Mouse (Mus musculus) urinary bladder, postnatal 10 days (tissue): ENCODE data around the gene Cdc27.
A peak's percentile ranks its signal among the peaks of the same experiment; 100 is the strongest.
"Not testable (repeated sequence)": the region's sequence is repeated elsewhere in the genome, so short reads cannot be mapped to it uniquely, and the experiment has no call there.

Source experiments
- DNase-seq: peaks from one replicate; pipeline ENCODE4 v3.0.0; 2022; ENCODE audit warnings: low spot score

Gene Cdc27

DNA sequence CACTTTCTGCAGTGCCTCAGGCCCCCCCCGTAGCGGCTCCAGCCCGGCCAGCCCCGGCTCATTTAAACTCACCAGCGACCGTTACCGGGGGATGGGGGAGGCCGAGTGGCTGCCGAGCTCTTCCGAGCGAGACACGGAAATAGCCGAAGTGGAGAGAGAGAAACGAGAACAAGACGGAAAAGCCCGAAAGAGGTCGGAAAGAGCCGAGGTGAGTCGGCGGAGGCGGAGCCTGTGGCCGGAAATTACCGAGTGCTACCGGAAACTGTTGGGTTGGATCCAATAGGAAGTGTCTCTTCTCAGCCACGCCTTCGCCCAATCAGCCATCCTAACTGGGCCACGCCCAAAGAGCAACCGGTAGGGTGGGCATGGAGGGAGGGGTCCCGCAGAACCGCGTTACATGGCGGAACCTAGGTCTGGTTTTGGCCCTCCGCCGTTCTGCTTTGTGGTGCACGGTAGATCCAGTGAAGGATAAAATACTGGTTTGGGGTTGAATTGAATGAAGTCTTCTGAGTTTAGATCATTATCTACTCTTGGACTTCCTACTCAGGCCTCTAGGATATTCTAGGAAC, at the start of gene Cdc27, which contains the start of gene Myl4:
Gene Cdc27 (minus strand): TSS at position 215 of the 569 bp plus-strand sequence.
Gene Myl4 (plus strand): TSS at position 258 of the 569 bp plus-strand sequence.
- DNase-seq: peak; percentile 97

DNA sequence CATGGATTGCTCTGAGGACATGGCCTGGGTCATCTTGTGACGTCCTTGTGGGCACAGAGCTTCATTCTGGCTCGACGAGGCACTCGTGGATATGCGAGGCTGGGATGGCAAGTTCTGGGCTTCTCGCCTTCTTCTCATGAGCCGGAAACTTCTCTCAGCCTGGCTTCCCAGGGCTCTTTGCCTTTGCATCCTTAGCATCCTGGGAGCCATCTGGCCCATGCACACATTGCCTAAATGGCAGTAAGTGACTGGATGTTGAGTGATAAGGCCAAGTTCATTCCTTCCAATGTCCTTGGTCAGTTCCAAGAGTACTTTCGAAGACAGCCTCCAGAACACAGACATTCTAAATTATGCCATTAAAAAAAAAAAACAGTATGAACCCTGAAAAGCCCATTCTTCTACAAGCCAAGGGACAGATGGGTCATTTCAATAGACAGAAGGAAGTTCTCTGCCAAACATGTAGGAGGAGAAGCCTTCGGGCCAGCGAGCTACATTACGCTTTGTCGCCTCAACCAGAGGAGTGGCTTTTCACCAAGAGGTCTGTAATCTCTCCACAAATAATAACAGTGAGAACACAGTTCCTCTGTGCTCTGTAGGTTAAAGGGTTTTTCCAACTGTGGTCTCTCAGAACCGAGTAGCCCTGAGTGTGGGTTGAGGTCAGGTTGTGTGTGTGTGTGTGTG, 49.0 kb upstream of the Cdc27 start:
- no peak for DNase-seq

DNA sequence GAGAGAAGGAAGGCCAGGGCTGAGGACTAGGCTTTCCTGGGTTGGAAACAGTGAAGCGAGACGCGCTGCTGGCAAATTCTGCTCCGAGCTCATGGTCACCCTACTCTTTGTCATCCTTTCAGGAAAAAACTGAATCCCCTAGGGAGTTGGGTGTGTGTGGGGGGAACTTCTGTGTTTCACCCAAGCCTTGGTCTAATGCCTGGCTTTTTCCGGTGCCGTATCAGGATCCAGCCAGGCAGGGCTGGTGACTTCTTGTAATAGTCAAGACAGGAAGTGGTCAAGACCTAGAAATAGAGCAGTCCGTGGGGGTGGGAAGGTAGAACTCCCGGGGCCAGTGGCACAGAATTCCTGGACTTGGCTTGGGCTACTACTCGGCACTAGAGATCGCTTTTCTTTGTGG, 45.9 kb upstream of the Cdc27 start:
- DNase-seq: no peak

DNA sequence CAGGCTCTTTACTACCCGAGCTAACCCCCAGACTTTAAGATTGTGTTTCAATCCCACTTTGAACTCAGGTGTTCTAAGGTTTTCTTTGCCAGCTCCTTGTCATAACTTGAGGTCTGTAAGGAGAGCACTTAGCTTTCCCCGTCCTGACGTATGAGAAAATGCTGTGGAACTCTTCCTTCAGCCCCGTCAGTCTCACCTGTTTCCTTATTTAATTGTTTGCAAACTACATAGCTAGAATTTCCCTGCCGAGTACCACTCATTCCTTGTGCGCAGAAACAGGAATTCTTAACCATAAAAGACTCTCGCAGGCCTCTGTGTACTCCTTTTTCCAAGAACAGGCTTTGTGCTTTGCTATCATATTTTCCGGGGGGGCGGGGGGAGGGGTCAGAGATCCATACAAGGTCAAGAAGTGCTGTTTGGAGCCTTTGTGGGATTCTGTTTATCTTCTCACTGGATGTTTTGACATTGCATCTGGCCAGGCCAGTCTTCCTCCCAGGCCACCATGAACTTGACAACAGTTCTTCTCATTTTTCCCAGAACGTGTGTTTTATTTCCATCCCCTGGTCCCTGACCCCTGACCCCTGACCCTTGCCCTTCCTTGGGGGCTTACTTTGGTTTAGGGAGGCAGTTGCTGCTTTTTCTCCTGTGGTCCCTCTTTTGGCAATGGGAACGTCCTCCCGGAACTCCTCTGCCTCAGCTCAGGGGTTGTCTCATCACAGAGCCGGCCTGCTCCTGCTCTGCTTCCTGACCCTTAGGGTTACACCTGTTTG, 41.8 kb upstream of the Cdc27 start:
- DNase-seq: no peak

DNA sequence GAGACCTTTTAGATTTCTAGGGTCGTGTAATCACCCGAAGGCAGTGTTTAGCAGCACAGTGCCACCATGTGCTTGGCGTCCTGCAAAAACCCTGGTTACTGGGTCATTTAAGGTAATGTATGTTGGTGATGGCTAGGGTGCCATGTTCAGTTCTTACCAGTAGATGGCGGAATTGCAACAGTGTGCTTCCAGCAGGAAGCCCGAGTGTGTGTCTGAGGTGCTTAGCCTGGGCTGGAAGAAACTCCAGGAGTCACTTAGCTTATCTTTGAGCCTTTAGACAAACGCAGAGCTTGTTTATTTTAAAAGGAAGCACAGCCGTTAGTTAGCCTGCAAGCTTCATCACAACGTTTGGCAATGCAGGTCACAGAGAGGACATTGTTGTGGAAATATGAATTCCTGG, 39.7 kb upstream of the Cdc27 start:
- DNase-seq: no peak

DNA sequence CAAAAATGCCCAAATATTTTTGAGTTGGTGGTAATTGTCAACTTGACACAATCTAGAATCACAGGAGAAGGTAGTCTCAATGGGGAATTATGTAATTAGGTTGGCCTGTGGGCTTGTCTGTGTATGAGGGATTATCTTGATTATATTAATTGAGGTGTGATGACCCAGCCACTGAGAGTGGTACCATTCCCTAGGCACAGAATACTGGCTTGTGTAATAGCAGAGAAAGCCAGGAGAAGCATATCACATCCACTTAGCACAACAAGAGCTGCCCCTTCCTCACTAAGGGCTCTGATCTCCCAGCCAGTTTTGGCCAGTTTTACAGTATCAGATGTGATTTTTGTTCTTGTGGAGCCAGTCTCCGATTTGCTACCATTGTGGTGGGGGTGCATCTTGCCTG, 39.1 kb upstream of the Cdc27 start:
- no peak for DNase-seq

DNA sequence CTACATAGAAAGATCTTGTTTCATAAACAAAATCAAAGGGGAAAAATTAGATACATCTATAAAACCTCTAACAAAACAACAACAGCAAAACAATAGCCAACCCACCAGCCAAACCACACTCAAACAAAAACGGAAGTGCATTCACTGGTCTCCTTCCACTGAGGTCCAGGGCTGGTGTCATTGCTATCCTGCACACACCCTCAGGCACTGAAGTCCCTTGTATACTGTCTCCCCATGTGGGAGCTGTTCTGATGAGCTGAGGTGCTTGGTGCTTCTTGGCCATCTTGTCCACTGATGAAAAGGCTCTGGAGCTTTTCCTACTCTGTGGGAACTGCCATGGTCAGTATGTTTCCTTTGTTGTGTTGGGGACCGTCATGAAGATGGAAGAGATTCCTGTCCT, 38.1 kb upstream of the Cdc27 start:
- DNase-seq: no peak

DNA sequence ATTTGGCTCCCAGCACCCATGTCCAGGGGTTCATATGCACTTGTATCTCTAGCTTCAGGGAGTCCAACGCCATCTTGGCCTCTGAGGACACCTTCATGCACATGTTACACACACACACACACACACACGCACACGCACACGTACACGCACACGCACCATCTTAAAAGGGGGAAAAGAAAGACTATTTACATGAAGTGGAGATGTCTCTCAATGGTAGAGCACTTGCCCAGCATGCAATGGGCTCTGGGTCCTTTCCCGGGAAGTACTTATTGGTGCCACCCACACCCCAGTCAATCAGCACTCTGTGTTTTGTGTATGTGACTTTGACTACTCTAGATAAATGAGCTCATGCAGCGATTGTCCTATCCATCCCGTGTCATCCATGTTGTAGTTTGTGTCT, 37.5 kb upstream of the Cdc27 start:
- no peak for DNase-seq

DNA sequence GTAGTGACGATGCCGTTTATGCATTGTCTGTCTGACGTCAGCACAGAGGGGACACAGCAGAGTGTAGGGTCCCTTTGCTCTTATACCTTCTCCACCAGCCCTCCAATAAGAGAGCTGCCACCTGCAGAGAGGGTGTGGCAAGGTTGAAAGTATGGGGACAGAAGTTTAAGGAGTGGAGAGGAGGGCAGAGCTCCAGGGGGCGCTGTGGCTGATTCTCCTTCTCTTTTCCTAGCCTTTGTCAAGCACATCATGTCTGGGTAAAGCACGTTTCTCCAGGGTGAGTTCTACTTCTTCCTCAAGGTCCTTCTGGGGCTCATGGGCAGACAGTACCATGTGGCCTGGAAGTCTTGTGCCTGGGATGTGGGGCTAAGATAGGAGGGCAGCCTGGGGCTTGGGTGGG, 35.1 kb upstream of the Cdc27 start:
- DNase-seq: no peak

DNA sequence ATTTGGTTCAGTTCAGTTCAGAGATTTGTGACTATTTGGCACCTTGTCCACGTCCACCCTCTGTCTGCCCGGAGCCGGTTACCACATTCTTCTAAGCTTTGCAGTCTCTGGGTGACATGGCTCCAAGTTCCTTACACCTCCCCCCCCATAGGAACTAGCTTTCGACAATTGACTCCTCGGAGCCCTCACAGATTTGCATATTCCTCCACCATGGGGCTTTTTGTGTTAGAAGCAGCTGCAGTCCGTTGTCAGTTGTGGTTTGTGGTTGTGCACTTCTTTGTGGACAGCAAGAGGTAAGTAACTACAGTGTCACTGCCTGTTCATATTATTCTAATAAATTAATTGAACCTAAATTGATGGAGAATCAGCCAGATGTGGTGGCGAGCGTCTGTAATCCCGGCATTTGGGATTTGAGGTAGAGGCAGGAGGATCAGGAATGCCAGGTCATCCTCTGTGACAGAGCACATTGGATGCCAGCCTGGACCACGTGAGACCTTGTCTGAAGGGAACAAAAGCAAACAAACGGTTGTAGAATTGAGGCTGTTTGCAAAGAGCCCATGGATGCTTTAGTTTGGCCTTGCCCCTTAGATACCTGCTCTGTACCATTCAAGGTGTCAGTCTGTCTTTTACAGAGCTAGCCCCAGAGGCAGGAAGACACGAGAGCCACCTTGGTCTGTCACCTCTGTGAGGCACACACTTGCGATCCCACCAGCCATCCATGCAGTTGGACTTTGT, 32.4 kb upstream of the Cdc27 start:
- DNase-seq: no peak

DNA sequence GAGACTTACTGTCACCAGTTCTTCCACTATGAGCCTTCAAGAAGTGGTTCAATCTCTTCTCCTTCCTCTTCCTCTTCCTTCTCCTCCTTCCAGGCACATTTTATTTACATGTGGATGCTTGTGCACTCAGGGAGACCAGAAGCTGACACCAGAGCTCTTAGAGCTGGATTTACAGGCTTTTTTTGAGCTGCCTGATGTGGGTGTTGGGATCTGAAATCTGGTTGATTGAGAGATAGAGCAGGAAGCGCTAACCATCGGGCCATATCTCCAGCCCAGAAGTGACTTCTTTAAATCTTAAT, 31.8 kb upstream of the Cdc27 start:
- DNase-seq: no peak

DNA sequence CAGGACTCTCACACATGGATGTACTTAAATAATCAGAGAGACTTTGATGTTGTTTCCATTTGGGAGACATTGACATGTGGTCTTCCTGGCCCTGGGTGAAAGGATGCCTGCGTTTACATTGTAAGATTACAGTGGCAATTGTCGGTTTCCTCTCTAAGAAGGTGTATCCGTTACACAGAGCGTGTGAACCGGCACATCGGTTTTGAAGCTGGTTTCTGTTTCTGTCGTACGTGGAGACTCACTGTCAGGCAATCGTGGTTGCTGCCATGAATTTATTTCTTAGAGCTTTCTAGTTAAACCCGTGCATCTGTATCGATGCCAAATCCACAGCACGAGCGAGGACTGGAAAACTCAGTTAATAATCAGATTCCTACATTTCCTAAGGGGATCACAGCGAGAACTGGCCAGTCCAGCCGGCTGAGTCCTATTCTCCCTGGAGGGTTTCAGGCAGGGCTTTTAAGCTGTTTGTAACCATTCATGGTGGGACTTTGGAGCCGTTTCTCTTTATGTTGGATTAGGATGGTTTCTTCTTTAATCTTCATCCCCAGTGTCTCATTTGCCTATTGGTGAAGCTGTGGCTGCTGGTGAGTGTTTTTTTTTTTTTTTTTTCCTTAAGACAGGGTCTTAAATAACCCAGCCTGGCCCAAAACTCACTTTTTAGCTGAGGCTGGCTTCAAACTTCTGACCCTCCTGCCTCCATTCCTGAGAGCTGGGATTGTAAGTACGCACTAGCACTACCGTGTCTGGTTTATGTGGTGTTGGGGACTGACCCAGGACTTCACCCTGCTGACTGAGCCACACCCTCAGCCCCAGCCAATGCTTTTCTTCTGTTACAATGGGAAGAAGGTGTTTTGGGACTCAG, 31.3 kb upstream of the Cdc27 start:
- no peak for DNase-seq

DNA sequence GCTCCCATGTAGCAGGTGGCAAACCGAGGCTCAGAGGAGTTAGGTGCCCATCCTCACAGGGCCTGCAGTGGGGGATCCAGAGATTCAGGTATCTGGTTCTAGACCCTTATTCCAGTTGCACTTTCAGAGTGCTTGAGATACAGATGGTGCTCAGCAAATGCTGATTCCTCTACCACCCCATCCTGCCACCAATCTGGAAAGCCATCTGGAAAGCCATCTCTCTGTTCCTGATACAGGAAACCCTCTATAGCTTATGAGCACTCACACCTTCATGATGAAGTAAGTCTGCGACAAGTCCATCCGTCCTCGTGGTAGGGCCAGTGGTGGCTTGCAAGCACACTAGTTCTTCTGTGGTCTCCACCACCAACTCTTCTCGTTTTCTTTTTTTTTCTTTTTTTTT, 30.2 kb upstream of the Cdc27 start:
- no peak for DNase-seq

DNA sequence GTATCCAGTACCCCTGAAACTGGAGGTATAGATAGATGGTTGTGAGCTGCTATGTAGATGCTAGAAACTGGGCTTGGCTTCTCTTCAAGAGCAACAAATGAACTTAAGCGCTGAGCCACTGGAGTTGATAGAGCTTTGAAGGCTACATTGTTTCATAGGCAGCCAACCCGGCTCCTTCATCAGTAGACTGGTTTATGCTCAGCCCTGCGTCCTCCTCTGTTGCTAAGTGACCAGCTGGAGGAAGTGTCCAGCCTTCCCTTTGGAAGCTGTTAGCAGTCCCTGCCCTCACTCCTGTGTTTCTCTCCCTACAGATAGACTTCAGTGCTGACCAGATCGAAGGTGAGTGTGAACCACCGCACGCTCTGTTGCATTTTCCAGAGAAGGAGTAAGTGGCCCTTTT, 29.7 kb upstream of the Cdc27 start:
- DNase-seq: no peak

DNA sequence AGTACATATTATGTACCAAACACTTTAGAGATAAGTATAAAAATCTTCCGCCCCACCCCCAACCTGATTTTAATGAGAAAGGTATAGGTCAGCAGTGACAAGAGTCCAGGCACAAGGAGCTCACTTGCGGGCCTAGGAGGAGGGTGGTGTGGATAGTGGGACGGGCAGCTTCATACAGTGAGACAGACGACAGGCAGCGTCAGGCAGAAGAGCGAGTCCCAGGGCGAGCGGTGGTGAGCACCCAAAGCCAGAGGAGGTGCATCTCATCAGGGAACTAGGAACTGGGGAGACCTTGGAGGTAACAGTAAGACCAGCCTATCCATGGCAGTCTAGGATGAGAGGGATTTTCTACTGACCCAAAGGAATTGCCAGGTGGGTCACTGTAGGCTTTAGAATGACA, 29.2 kb upstream of the Cdc27 start:
- DNase-seq: no peak

DNA sequence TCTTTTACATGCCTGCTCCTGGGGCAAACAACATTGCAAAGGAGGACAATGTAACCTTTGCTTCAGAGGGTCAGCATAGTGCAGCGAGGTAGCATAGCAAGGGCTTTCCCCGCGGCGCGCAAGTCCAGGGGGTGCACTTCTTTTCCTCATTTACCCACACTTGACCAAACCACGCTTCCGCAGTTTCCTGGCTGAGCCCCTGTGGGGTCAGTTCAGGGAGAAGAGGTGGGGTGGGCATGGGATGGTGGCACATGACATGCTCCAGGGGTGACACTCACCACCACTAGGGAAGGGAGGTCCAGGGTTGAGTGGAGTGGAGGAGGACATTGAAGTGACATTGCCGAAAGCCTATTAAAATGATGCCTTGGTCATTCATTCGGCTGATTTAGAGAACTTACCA, 28.7 kb upstream of the Cdc27 start:
- DNase-seq: no peak

DNA sequence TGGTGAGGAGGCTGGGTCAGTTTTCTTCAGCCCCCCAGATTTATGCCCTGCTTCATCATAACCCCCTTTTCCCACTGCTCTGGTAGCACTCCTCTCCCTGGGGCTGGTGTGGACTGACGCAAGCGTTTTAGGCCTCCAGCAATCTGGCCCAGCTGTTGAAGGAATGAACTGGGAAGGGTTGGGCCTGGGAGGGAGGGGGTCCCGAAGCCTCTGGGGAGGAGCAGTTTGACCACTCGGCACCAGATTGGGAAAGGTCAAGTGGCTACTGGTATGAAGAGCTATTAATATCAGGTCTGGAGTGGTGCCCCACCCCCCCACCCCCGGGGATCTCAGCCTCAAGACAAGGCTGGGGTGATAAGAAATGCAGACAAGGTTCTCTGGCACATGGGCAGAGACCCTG, 27.7 kb upstream of the Cdc27 start:
- DNase-seq: no peak

DNA sequence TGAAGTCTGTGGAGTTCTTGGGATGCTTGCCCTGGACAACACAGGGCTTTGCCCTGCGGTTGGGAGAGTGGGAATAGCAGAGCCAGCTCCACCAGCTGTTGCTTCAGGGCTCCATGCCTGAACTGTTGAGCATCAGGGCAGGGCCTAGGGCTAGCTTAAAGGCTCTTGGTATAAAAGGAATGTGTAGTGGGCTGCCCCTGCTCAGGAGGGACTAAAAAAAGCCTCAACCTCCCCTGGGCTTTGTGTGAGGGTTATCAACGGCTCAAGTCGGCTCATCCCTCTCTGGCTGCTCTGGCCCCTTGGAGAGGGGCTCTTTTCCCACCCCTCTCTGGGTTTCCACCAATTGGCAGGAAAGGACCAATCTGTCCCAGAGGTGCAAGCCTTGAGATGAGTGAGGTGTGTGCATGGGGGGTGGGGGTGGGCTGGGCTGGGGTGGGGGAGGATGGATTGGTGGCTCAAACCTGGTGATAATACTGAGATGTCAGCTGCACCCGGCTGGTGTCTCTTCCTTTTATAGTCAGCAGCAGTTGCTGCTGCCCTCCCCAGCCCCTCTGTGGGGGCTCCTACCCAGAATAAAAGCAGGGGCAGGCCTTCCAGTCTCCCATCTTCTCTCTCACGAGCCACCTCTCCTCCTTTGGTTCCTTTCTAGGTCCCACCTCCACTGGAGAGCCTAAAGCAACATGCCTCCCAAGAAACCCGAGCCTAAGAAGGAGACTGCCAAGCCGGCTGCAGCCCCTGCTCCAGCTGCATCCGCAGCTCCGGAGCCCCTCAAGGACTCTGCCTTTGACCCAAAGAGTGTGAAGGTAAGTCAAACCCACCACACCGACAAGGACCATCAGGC, 26.6 kb upstream of the Cdc27 start:
- no peak for DNase-seq

DNA sequence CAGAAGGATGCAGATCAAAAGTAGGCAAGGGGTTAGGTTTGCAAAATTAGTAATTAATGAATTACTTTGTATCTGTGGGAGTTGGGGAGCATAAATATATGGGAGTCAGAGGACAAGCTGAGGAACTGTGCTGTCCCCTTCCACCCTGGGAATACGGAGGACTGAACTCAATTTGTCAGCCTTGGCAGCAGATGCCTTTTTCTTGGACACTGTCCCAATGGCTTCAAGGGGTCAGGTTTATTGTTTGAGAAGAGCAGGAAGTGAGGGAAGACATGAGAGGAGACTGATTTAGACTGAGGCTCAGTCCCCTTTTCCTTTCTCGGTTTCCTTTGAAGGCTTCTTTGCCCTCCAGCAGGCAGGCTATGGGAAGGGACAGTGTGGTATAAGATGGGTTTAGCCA, 22.1 kb upstream of the Cdc27 start:
- no peak for DNase-seq

DNA sequence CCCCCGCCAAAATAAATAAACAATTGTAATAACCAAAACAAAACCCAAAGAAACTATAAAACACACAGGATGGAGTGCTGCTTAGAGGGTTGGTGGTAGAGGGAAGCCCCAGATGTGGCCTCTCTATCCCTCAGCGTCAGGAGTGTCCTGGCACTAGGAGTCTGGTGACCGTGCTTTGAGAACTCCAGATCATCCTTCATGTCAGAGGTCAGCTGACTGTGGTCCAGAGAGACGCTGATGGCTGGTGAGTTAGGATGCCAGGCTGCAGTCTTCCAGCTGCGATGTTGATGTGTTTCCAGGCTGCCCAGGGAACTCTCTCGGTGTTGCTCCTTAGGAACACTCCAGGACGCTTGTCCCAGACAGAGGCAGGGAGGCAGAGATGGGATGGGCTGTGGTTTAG, 21.7 kb upstream of the Cdc27 start:
- DNase-seq: no peak

DNA sequence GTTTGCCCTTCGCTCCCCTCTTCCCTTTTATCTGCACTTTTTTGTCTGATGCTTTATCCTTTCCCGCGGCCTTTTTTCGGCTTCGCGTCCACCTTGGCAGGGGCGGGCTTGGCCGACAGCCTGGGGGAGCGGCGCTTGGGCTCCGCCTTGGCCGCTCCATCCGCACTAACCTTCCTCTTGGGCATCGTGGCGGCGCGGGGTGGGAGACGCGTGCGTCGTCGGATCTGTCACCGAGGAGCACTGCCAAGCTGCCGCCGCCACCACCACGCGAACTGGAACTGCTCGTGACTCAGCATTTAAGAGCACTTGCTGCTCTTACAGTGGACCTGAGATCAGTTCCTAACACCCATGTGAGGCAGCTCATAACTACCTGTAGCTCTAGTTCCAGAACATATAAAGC, 21.0 kb upstream of the Cdc27 start:
- not testable (repeated sequence) for DNase-seq
